ENCODE assay signal across 26 mouse cellular contexts in genomic region chr14:58068641-58069040, GRCm38 (mm10). TPM values are rescaled to one million over a fixed set of nuclear protein-coding genes. Genes with fewer than 3 reads are reported as not detected.
DNase-seq lines count a peak whose midpoint lies in the region; ATAC-seq lines count a peak whose summit lies in the region.
"Had no signal": no experiment of that assay in that cellular context is flagged by ENCODE, and none has a peak within 500 bp of the region (broad histone marks: within the 10 kb centered on the region; RNA-seq: fewer than 3 reads in every experiment).

No protein-coding gene starts in this region.

- H3K27ac ChIP-seq in kidney, embryonic 15.5 days, result no peak overlapping the region
- H3K27ac ChIP-seq: embryonic facial prominence, embryonic 15.5 days; forebrain, embryonic 15.5 days; limb, embryonic 12.5 days had no signal

- H3K4me3 ChIP-seq in kidney, embryonic 15.5 days (replicated peaks), result no peak overlapping the region
- H3K4me3 ChIP-seq: embryonic facial prominence, embryonic 15.5 days; forebrain, embryonic 15.5 days; limb, embryonic 12.5 days had no signal

- 80% methylated on average over 1 of the region's 1 CpGs for WGBS in kidney, embryonic 15.5 days

- peaks cover 46% of the 10 kb centered on the region for H3K27me3 ChIP-seq in kidney, embryonic 15.5 days

- ATAC-seq in kidney, embryonic 15.5 days (replicated peaks; ENCODE audit: low FRiP score), result no peak
- ATAC-seq: CD4-positive, CD25-positive, alpha-beta regulatory T cell, adult 4 months; forebrain, embryonic 15.5 days; hindbrain, embryonic 16.5 days; intestine, postnatal 0 days; liver, postnatal 0 days; Patski had no signal

- no peaks in the 10 kb centered on the region for H3K9me3 ChIP-seq in kidney, embryonic 15.5 days (replicated peaks)
- H3K9me3 ChIP-seq: embryonic facial prominence, embryonic 15.5 days; forebrain, embryonic 15.5 days; limb, embryonic 12.5 days had no signal

- H3K4me1 ChIP-seq in kidney, embryonic 15.5 days, result peaks cover 32% of the 10 kb centered on the region

- no peaks in the 10 kb centered on the region for H3K36me3 ChIP-seq in kidney, embryonic 15.5 days
- H3K36me3 ChIP-seq: embryonic facial prominence, embryonic 15.5 days; forebrain, embryonic 15.5 days; limb, embryonic 12.5 days had no signal

- peak; percentile 36 for DNase-seq in adrenal gland, adult 2 months
- no peak for DNase-seq in adrenal gland, adult 18-20 months (ENCODE audit: low spot score in 2 of 2)
- DNase-seq in kidney, adult 9 months, result peak; percentile 32
- DNase-seq in adipocyte (ENCODE audit: low spot score), result peak; percentile 43
- DNase-seq in kidney, postnatal 25 days, result peak; percentile 55 to 62
- no peak for DNase-seq in heart, adult 9 months (ENCODE audit: low spot score in 2 of 2)
- no peak for DNase-seq in spleen, postnatal 36 days (ENCODE audit: low spot score in 2 of 2)
- DNase-seq: cerebellum, adult 9-11 months; gastrocnemius, postnatal 10 days; liver, postnatal 0 days; lung, postnatal 14 days; thymus, postnatal 14 days had no signal

- H3K4me2 ChIP-seq in kidney, embryonic 15.5 days, result no peak overlapping the region
- H3K4me2 ChIP-seq: embryonic facial prominence, embryonic 15.5 days; forebrain, embryonic 15.5 days; heart, embryonic 11.5 days; limb, embryonic 12.5 days; liver, embryonic 11.5 days; midbrain, embryonic 11.5 days had no signal

- no peak overlapping the region for H3K9ac ChIP-seq in kidney, embryonic 15.5 days
- H3K9ac ChIP-seq: embryonic facial prominence, embryonic 15.5 days; forebrain, embryonic 15.5 days; limb, embryonic 12.5 days; liver, postnatal 0 days had no signal

RNA-seq across cellular contexts. Expression of gene Fgf9, which starts 1.7 kb away (rescaled TPM):
- 10 to 100 TPM; 17.0 to 19.9 TPM for total RNA-seq in adrenal gland, adult 2 months (2021)
- 1.6 and 2.3 TPM in 2 replicates for polyA plus RNA-seq in adrenal gland, adult 2 months (2012; rRNA removed)
- 10 to 100 TPM in 1 of 2 experiments, 1 to 10 TPM in 1; 9.2 to 22.5 TPM for total RNA-seq in adrenal gland, adult 18-20 months (2021)
- polyA plus RNA-seq in kidney, embryonic 15.5 days (2015; fragmentation: Nextera tagmentation; extraction: Ambion mirVana), result 6.7 and 7.9 TPM in 2 replicates
- total RNA-seq: granulocyte monocyte progenitor cell, adult 5-6 weeks; hematopoietic stem cell, adult 5-6 weeks; megakaryocyte progenitor cell, adult 5-6 weeks had no signal
- polyA plus RNA-seq: CD4-positive, CD25-positive, alpha-beta regulatory T cell, adult 4 months had no signal

Comparison
In these comparisons a context has a peak if more than half of its experiments do, and no peak if none do; other contexts are left out.
1. DNase-seq: peak in adrenal gland, adult 2 months (single experiment), kidney, adult 9 months (single experiment), adipocyte (single experiment) and kidney, postnatal 25 days (2 of 2); none in adrenal gland, adult 18-20 months (0 of 2), heart, adult 9 months (0 of 2) and spleen, postnatal 36 days (0 of 2).